Mouse (Mus musculus) small intestine, adult 2 months (tissue): ENCODE results near the gene Aoc2.

Experiments
- CTCF ChIP-seq: fragments of 200-500 bp; IDR thresholded peaks from 2 replicates; pipeline ENCODE4 v1.5.1; 2012; ENCODE audit warnings: low read depth, mild to moderate bottlenecking, control low read depth, inconsistent platforms, low read length, moderate library complexity, mixed read lengths; ENCODE audit not compliant: insufficient replicate concordance, insufficient read length; ENCODE audit errors: extremely low read depth
- POLR2A ChIP-seq: fragments of 200-500 bp; IDR thresholded peaks from 2 replicates; pipeline ENCODE4 v1.6.1; 2012; ENCODE audit warnings: low read depth, mild to moderate bottlenecking, control low read depth, inconsistent platforms, low read length, moderate library complexity

DNA sequence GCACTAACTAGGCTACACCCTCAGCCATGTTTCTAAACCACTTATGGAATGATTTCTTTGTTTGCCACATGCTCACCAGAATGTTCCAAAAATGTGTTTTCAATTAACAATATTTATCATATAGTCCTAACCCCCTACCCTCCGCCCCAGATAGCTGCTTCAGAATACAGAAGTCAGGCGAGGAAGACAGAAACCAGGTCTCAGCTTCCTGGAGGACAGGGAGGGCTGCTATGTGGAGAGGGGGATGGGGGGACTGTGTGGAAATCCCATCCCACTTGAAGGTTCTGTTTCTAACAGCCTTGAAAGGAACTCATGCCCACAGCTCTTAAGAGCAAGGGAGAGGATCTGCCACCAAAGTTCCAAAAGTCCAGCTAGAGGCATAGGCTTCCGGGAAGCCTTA lies 24.4 kb downstream of the Aoc2 start:
- no peak for TF ChIP-seq POLR2A
- TF ChIP-seq CTCF: no peak
